Mouse (Mus musculus): ENCODE results near the gene Cdc5l.
"Not testable (repeated sequence)": the region's sequence is repeated elsewhere in the genome, so short reads cannot be mapped to it uniquely, and the experiment has no call there.

Gene Cdc5l

DNA sequence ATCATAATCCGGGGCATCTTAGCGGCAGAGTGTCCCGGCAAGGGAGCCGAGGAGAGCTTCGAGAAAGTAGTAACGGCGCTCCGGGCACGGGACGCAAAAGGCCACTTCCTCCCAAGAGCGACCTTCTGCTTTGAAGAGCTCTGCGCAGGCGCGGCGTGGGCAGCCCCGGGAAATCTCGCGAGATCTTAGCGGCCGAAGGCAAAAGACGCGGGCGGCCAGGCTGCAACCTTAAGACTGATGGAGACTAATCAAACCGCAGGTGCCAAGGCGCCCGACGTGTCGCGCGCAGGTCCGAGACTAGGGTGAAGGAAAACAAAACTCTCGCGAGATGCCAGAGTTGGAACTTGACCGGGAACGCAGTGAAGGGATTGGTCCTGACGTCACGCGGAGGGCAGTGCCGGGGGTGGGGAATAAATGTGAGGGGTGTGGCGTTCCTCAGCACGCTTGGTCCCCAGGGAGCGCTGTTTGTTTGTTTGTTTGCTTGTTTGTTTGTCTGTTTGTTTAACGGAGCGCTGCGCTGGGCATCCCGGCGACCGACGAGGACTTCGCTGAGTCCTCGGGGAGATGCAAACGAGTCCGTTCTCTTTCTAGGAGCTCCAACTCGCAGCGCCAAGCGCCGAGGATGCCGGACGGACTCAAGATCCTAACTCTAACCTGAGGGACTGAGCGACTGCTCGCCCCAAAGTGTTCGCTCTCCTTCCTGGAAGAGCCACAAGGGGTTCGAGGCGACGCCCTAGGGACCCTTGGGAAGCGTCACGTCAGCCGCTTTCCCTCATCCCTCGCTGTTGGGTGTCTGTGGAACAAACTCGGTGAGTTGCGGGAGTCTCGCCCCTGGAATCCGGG is at the start of gene Cdc5l:
Gene Cdc5l (minus strand): TSS at position 319 of the 843 bp plus-strand sequence.
- peak; percentile 95 for DNase-seq

GRCm38 (mm10) chr17:45480429-45480828 is 46.9 kb upstream of the Cdc5l start:
- no peak for DNase-seq

DNA sequence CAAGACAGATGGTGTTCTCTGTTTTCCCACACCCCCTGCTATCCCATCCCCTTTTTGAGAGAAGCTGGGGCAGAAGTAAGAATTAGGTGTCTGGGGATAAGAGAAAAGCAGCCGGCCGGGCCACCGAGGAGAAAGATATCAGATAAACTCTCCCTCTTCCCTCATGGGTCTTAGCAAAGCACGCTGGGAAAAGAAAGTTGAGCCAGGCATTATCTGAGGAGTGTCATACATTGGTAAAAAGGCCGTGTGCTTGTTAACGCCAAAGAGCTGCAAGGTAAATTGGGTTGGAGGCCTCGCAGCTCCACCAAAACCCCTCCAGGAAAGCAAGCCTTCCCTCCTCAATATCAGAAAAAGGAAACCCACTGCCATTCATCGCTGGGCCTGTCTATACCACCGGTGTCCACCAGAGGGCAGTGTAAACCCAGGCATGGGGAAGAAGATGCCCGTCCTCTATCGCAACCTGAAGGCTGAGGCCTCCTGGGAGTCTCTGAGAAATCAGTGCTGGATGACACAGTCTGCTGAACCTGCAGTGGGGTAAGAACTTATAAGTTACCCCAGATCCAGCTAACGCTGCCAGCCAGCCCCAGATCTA is 44.8 kb upstream of the Cdc5l start:
- DNase-seq = peak; percentile 83

DNA sequence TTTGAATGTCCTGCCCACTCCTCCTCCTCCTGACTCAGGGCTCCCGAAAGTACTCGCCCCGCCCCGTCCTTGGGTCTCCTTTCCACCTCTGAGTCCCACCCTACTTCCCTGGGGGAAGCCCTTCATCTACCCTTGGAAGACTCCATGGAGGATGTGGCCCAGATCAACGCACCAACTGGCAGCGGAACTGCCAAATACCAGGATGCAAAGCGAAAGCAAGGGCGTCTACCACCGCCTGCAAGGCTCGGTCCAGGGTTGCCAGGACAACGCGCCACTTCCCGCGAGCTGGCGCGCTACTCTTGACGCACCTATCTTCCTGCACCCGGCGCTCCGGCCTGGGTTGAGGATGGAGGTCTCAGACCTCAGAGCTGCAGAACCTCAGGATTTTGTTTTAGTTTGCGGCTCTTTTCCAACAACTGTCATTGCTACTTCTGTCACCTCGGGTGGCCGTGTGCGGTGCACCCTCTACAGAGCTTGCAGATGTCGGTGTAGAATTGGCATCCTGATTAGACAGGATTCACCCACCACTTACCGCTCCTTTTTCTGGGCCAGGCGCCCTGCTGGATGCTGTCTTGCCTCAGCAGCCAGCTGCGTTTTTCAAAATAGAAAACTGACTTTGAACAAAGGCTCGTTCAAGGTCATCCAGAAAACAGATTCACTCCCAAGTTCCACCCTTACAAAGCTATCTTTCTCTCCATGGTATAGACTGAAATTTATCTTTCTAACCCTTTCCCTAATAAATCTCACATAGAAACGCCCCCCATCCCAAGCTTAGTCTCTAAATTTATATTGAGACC is 41.3 kb upstream of the Cdc5l start, which contains the start of gene Spats1:
Gene Spats1 (minus strand): TSS at position 747 of the 797 bp plus-strand sequence.
- DNase-seq = peak; percentile 89

DNA sequence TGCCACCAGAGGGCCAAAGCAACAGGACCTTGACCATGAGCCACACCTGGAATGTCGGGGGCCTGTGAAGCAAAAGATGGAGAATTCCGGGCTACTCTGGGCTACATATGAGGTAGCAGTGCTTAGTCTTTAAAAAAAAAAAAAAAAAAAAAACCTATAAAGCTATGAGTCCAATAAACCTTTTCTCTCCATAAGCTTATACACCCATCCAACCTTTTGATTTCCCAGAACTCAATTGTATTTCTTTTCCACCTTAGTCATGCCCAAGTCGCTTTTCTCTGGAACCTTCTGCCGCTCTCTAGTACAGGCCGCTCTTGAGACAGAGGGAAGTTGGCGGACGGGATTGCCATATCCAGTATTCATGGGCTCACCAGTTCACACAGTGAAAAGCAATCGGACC is 40.6 kb upstream of the Cdc5l start:
- no peak for DNase-seq

- DNase-seq = no peak
Measured at GRCm38 (mm10) chr17:45473667-45474066, 40.1 kb upstream of the Cdc5l start.

DNA sequence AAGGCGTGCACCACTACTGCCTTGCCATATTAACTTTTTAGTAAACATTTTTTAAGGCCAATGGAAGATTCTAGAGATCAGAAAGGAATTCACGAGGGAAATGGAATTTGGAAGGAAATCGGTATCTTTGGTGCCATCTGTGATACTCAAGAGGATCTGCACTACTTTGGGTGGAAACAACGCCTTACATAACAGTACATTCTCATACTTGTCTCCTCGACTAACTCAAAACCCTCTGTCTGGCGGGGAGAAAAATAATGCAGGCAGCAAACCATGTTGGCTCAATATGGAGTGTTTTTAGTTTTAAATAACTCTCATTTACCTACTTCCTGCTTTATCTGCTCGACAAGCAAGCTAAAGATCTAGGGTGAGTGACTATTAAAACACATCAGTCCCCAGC is 37.2 kb upstream of the Cdc5l start:
- no peak for DNase-seq

GRCm38 (mm10) chr17:45468302-45468701 is 34.8 kb upstream of the Cdc5l start:
- DNase-seq = no peak

- no peak for DNase-seq
Measured at GRCm38 (mm10) chr17:45466701-45467100, 33.2 kb upstream of the Cdc5l start.

DNA sequence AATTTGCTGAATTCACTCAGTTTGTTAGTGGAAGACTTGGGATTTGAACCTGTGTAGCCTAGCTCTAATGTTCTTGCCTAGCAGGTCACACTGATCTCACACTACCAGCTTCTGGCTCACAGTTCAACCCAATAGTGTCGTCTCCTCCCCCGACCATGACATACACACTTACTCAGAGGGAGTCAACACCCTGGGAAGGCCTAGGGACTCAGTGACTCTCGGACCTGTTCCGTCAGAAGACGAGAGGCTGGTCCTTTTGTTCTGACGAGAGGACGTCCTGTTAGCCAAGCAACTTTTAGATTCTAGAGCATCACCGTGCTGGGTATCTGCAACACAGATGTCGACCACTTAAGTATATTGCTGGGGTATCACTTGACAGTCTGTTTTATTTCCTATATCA is 30.7 kb upstream of the Cdc5l start:
- DNase-seq = no peak

DNA sequence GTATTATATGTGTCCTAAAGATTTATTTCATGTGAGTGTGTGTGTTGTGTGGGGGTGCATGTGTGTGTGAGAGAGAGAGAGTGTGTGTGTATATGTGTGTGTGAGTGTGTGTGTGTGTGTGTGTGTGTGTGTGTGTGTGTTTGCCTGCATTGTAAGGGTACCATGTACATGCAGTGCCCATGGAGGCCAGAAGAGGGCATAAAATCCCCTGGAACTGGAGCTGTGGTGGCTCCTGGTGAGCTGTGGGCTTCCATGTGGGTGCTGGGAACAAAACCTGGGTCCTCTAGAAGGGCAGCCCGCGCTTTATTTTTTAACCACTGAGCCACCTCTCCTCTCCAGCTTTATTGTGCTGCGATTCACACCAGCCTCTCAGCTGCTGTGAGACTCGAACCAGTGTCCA is 29.0 kb upstream of the Cdc5l start:
- DNase-seq = no peak

- DNase-seq = no peak
Measured at GRCm38 (mm10) chr17:45459062-45459461, 25.5 kb upstream of the Cdc5l start.

GRCm38 (mm10) chr17:45458516-45458915 is 25.0 kb upstream of the Cdc5l start:
- DNase-seq = no peak

DNA sequence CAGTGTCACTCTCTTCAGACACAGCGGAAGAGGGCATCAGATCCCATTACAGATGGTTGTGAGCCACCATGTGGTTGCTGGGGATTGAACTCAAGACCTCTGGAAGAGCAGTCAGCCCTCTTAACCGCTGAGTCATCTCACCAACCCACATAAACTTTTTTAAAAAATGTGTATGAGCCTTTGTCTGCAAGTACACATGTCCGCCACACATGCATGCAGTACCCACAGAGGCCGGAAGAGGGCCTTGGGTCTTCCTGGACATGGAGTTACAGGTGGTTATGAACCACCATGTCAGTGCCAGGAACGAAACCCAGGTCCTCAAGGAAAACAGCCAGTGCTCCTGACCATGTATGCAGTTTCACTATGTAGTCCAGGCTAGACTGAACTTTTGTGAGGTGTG is 23.9 kb upstream of the Cdc5l start:
- DNase-seq = no peak

- no peak for DNase-seq
Measured at GRCm38 (mm10) chr17:45456260-45457152, 23.0 kb upstream of the Cdc5l start.

- DNase-seq = not testable (repeated sequence)
Measured at GRCm38 (mm10) chr17:45455783-45456182, 22.2 kb upstream of the Cdc5l start.

GRCm38 (mm10) chr17:45454794-45455193 is 21.3 kb upstream of the Cdc5l start:
- DNase-seq = no peak

DNA sequence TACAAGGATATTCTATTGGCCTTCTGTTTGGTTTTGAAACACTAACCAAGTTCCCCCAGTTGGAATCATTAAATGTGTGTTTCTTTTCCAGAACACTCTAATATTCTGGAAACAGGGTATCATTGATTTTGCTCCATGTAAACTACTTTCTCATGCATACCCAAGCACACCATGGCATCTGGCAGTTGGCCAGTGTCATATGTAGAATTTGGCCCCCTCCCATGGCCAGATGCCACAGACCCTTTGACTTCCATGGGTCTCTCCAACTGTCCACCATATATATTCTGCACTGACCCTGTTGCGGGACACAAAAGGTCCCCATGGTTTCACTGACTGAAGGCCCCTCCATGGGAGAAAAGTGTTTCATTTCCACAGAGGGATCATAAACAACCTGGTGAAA is 18.7 kb upstream of the Cdc5l start:
- no peak for DNase-seq

DNA sequence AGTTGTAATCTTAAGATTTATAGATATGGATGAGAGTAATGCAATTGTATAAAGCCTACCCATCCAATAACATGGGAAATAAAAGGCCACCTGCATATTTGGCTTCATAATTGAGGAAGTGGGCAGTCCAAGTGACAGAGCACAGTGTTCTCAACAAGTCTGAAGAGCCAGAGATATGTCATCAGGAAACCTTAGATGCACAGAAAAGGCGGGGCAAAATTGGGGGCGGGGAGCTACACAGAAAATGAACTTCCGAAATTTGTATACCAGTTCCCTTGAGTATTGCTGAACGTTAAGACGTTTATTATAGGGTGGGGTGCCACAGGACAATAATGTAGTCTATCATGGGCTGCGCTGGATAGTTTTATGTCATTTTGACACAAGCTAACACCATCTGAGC is 16.6 kb upstream of the Cdc5l start:
- no peak for DNase-seq

DNA sequence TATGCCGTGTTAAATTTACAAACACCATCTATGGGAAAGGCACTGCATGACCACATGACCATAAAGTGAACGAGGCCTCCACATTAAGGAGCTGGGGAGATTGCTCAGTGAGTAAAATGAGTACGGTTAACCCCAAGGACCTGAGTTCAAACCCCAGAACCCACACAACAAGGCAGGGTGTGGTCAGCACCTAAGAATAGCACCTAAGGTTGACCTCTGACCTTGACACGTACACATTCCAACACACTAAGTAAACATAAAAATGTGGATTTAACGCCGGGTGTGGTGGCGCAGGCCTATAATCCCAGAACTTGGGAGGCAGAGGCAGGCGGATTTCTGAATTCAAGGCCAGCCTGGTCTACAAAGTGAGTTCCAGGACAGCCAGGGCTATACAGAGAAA is 16.0 kb upstream of the Cdc5l start:
- no peak for DNase-seq

DNA sequence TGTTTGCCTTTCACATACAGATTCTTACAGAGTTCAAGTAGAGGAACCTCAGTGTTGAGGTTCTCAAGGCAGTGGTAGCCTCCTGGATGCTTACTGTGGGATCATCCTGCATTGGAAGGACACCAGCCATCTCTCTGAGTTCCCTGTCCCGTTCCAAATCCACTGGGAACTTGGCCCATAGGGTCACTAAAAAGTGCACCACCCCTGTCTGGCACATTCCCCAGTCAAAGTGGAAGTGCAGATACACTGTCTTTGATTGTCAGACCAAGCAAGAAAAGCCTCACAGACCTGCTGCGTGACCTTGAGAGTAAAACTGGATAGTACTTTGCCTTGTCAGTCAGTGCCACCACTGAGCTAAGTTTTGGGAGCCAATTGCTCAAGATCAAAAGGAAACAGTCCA is 13.5 kb upstream of the Cdc5l start:
- no peak for DNase-seq

DNA sequence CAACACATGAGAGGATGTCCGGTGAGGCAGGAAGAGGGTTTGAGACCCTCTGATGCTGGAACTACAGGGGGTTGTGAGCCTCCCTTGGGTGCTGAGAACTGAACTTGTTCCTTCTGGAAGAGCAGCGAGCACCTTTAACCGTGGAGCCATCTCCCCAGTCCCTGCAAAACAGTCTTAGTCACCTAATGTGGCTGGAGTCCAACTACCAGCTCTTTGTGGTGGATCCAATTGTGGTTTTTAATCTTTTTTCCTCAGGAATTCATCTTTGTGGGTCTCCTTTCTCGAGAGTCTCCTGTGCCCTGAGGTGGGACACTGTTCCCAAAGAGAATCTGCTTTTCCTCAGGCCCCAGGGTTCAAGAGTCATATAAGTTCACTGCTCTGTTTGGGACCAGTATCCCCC is 12.4 kb upstream of the Cdc5l start:
- DNase-seq = no peak

DNA sequence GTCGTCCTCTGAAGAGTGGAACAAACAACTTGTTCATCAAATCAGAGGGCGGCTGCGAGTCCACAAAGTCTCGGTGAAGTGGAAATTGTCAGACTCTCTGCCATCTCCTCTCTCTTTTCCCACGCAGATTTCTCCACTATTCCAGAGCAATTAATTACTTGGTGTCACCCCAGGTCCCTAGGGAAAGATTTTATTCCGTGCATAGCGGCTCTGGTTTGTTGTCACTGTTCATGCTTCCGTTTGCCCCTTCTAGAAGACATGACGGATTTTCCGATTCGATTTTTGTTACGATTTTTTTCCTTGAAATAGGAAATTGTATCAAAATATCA is 689 bp upstream of the Cdc5l start:
- DNase-seq = no peak
